Mouse (Mus musculus) C2C12 (cell line): ENCODE results near the gene Elk4.

Experiments used
- CTCF ChIP-seq: IDR thresholded peaks from one replicate; pipeline ENCODE4 v1.5.1; 2011; ENCODE audit not compliant: control insufficient read depth, insufficient read depth, insufficient read length
- FOSL1 ChIP-seq: IDR thresholded peaks from one replicate; pipeline ENCODE4 v1.8.0; 2011; ENCODE audit warnings: mild to moderate bottlenecking, low read length; ENCODE audit not compliant: poor library complexity, insufficient read depth, severe bottlenecking
- MAX ChIP-seq: IDR thresholded peaks from one replicate; pipeline ENCODE4 v1.6.1; 2011; ENCODE audit warnings: mild to moderate bottlenecking, control low read depth
- MYOD1 ChIP-seq: IDR thresholded peaks from one replicate; pipeline ENCODE4 v1.6.1; 2011; ENCODE audit warnings: low read depth; ENCODE audit not compliant: control insufficient read depth, insufficient read length
- USF1 ChIP-seq: IDR thresholded peaks from one replicate; pipeline ENCODE4 v1.6.1; 2011; ENCODE audit warnings: low read depth, mild to moderate bottlenecking, control low read depth, moderate library complexity

DNA sequence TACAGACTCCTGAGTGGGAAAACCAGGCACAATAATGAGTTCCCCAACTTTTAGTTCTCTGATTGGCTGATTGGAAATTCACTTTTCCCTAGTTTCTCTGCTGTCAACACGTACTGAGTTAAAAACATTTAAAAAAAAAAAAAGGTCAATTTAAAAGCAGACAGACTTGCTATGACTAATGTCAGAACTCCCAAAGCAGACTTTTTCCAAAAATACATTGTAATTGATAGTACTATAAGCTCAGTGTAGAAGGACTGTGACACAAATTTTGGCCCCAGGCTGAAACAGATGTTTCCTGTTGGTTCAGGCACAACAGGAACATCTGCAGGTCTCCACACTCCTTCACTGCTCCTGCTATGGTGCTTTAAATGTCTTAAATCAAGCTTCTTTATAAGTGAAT is 3.6 kb upstream of the Elk4 start:
- TF ChIP-seq USF1, result no peak
- TF ChIP-seq CTCF, result no peak
- no peak for TF ChIP-seq MYOD1
- TF ChIP-seq MAX, result no peak
- no peak for TF ChIP-seq FOSL1
